Mouse (Mus musculus): ENCODE data around the gene Dnajc6. TPM values are rescaled to one million over a fixed set of nuclear protein-coding genes. Genes with fewer than 3 reads are reported as not detected.

Gene Dnajc6
- polyA plus RNA-seq, 1 experiment = 2.7 TPM

GRCm38 (mm10) chr4:101531901-101532300, 35.5 kb downstream of the Dnajc6 start:
- TF ChIP-seq POLR2A (IDR thresholded peaks at IDR 0.05; ENCODE audit: borderline replicate concordance, control insufficient read depth, low read depth, low read length) = no peak
- no peak for TF ChIP-seq CTCF (IDR thresholded peaks at IDR 0.05; ENCODE audit: control insufficient read depth, insufficient read depth, low read length)
- Histone ChIP-seq H3K4me1 (ENCODE audit: control insufficient read depth, insufficient read depth, low read length) (no peaks in the 10 kb centered on the region; the same call in 1 of the 2 replicates), H3K27ac (ENCODE audit: control insufficient read depth, insufficient read depth, low read depth, low read length, poor library complexity) (no peak overlapping the region), H3K4me3 (replicated peaks; ENCODE audit: control insufficient read depth, low read depth, low read length) (no peak overlapping the region)
- 84% methylated on average over 4 of the region's 4 CpGs for WGBS

- WGBS = 75% methylated on average over 4 of the region's 4 CpGs
- Histone ChIP-seq H3K27ac (ENCODE audit: control insufficient read depth, insufficient read depth, low read depth, low read length, poor library complexity) (no peak overlapping the region), H3K4me1 (ENCODE audit: control insufficient read depth, insufficient read depth, low read length) (no peaks in the 10 kb centered on the region), H3K4me3 (replicated peaks; ENCODE audit: control insufficient read depth, low read depth, low read length) (no peak overlapping the region)
- no peak for TF ChIP-seq POLR2A (IDR thresholded peaks at IDR 0.05; ENCODE audit: borderline replicate concordance, control insufficient read depth, low read depth, low read length)
- TF ChIP-seq CTCF (IDR thresholded peaks at IDR 0.05; ENCODE audit: control insufficient read depth, insufficient read depth, low read length) = no peak
These were observed 44.1 kb downstream of the Dnajc6 start for GRCm38 (mm10) chr4:101540516-101540915.

GRCm38 (mm10) chr4:101549958-101550591, 53.6 kb downstream of the Dnajc6 start:
- Histone ChIP-seq H3K4me1 (ENCODE audit: control insufficient read depth, insufficient read depth, low read length) (no peaks in the 10 kb centered on the region), H3K4me3 (replicated peaks; ENCODE audit: control insufficient read depth, low read depth, low read length) (no peak overlapping the region), H3K27ac (ENCODE audit: control insufficient read depth, insufficient read depth, low read depth, low read length, poor library complexity) (no peak overlapping the region)
- WGBS = 14% methylated on average over 33 of the region's 33 CpGs
- TF ChIP-seq POLR2A (IDR thresholded peaks at IDR 0.05; ENCODE audit: borderline replicate concordance, control insufficient read depth, low read depth, low read length) (no peak), CTCF (IDR thresholded peaks at IDR 0.05; ENCODE audit: control insufficient read depth, insufficient read depth, low read length) (no peak)

GRCm38 (mm10) chr4:101550671-101551161, 54.3 kb downstream of the Dnajc6 start:
- Histone ChIP-seq H3K27ac (ENCODE audit: control insufficient read depth, insufficient read depth, low read depth, low read length, poor library complexity) (no peak overlapping the region), H3K4me1 (ENCODE audit: control insufficient read depth, insufficient read depth, low read length) (no peaks in the 10 kb centered on the region), H3K4me3 (replicated peaks; ENCODE audit: control insufficient read depth, low read depth, low read length) (no peak overlapping the region)
- no peak for TF ChIP-seq CTCF (IDR thresholded peaks at IDR 0.05; ENCODE audit: control insufficient read depth, insufficient read depth, low read length)
- TF ChIP-seq POLR2A (IDR thresholded peaks at IDR 0.05; ENCODE audit: borderline replicate concordance, control insufficient read depth, low read depth, low read length) = no peak
- 6% methylated on average over 33 of the region's 33 CpGs for WGBS

GRCm38 (mm10) chr4:101551425-101551824, 55.0 kb downstream of the Dnajc6 start:
- H3K4me3 ChIP-seq (replicated peaks; ENCODE audit: control insufficient read depth, low read depth, low read length) = no peak overlapping the region
- no peaks in the 10 kb centered on the region for H3K4me1 ChIP-seq (ENCODE audit: control insufficient read depth, insufficient read depth, low read length)
- TF ChIP-seq POLR2A (IDR thresholded peaks at IDR 0.05; ENCODE audit: borderline replicate concordance, control insufficient read depth, low read depth, low read length) (no peak), CTCF (IDR thresholded peaks at IDR 0.05; ENCODE audit: control insufficient read depth, insufficient read depth, low read length) (no peak)
- 83% methylated on average over 4 of the region's 4 CpGs for WGBS
- no peak overlapping the region for H3K27ac ChIP-seq (ENCODE audit: control insufficient read depth, insufficient read depth, low read depth, low read length, poor library complexity)

- no peak overlapping the region for H3K27ac ChIP-seq (ENCODE audit: control insufficient read depth, insufficient read depth, low read depth, low read length, poor library complexity)
- no peaks in the 10 kb centered on the region for H3K4me1 ChIP-seq (ENCODE audit: control insufficient read depth, insufficient read depth, low read length)
- WGBS = 54% methylated on average over 5 of the region's 5 CpGs
- TF ChIP-seq POLR2A (IDR thresholded peaks at IDR 0.05; ENCODE audit: borderline replicate concordance, control insufficient read depth, low read depth, low read length) (no peak), CTCF (IDR thresholded peaks at IDR 0.05; ENCODE audit: control insufficient read depth, insufficient read depth, low read length) (no peak)
- no peak overlapping the region for H3K4me3 ChIP-seq (replicated peaks; ENCODE audit: control insufficient read depth, low read depth, low read length)
These were observed 55.9 kb downstream of the Dnajc6 start for GRCm38 (mm10) chr4:101552372-101552771.

GRCm38 (mm10) chr4:101555016-101555415, 58.6 kb downstream of the Dnajc6 start:
- TF ChIP-seq CTCF (IDR thresholded peaks at IDR 0.05; ENCODE audit: control insufficient read depth, insufficient read depth, low read length) = no peak
- TF ChIP-seq POLR2A (IDR thresholded peaks at IDR 0.05; ENCODE audit: borderline replicate concordance, control insufficient read depth, low read depth, low read length) = no peak
- Histone ChIP-seq H3K27ac (ENCODE audit: control insufficient read depth, insufficient read depth, low read depth, low read length, poor library complexity) (no peak overlapping the region), H3K4me1 (ENCODE audit: control insufficient read depth, insufficient read depth, low read length) (no peaks in the 10 kb centered on the region), H3K4me3 (replicated peaks; ENCODE audit: control insufficient read depth, low read depth, low read length) (no peak overlapping the region)
- 87% methylated on average over 4 of the region's 4 CpGs for WGBS

- 89% methylated on average over 4 of the region's 4 CpGs for WGBS
- TF ChIP-seq POLR2A (IDR thresholded peaks at IDR 0.05; ENCODE audit: borderline replicate concordance, control insufficient read depth, low read depth, low read length) (no peak), CTCF (IDR thresholded peaks at IDR 0.05; ENCODE audit: control insufficient read depth, insufficient read depth, low read length) (no peak)
- Histone ChIP-seq H3K27ac (ENCODE audit: control insufficient read depth, insufficient read depth, low read depth, low read length, poor library complexity) (no peak overlapping the region), H3K4me1 (ENCODE audit: control insufficient read depth, insufficient read depth, low read length) (no peaks in the 10 kb centered on the region), H3K4me3 (replicated peaks; ENCODE audit: control insufficient read depth, low read depth, low read length) (no peak overlapping the region)
These were observed 63.7 kb downstream of the Dnajc6 start for GRCm38 (mm10) chr4:101560137-101560536.
